Mouse (Mus musculus) myocyte (in vitro differentiated cells): ENCODE data around the gene Fam102a. TPM values are rescaled to one million over a fixed set of nuclear protein-coding genes. Genes with fewer than 3 reads are reported as not detected.

Experiments
- H3K27me3 ChIP-seq: one replicate; pipeline ENCODE4 v1.6.1; 2011; ENCODE audit not compliant: control insufficient read depth, insufficient read depth, insufficient read length
- H3K36me3 ChIP-seq: one replicate; pipeline ENCODE4 v1.6.1; 2011; ENCODE audit not compliant: control insufficient read depth, insufficient read depth
- H3K4me2 ChIP-seq: one replicate; pipeline ENCODE4 v1.6.1; 2011; ENCODE audit warnings: low read depth, control low read depth
- H3K4me3 ChIP-seq: one replicate; pipeline ENCODE4 v1.5.1; 2011; ENCODE audit warnings: mild to moderate bottlenecking, control low read depth, moderate library complexity
- H3K79me2 ChIP-seq: one replicate; pipeline ENCODE4 v1.6.1; 2011; ENCODE audit not compliant: control insufficient read depth, insufficient read depth
- H3ac ChIP-seq: one replicate; pipeline ENCODE4 v1.6.1; 2011; ENCODE audit not compliant: control insufficient read depth, insufficient read length
- CEBPB ChIP-seq: IDR thresholded peaks from 2 replicates; pipeline ENCODE4 v1.6.1; 2011; ENCODE audit warnings: mild to moderate bottlenecking, moderate library complexity; ENCODE audit not compliant: poor library complexity, insufficient read depth, severe bottlenecking
- E2F4 ChIP-seq: IDR thresholded peaks from one replicate; pipeline ENCODE4 v1.6.1; 2011; ENCODE audit warnings: mild to moderate bottlenecking, control low read depth, moderate library complexity; ENCODE audit not compliant: insufficient read depth
- MAX ChIP-seq: IDR thresholded peaks from one replicate; pipeline ENCODE4 v1.6.1; 2011; ENCODE audit warnings: low read depth, mild to moderate bottlenecking, control low read depth
- MYOD1 ChIP-seq, 3 experiments: IDR thresholded peaks; one replicate each; pipeline ENCODE4 v1.6.1; 2011; ENCODE audit warnings: control low read depth in 2 of 3, low read depth in 2 of 3, mild to moderate bottlenecking in 2 of 3, moderate library complexity in 1 of 3; ENCODE audit not compliant: insufficient read length in 2 of 3, control insufficient read depth in 1 of 3
- MYOG ChIP-seq, 3 experiments: IDR thresholded peaks; one replicate each; pipeline ENCODE4 v1.6.1; 2011; ENCODE audit warnings: control low read depth in 2 of 3, low read depth in 2 of 3, mild to moderate bottlenecking in 2 of 3; ENCODE audit not compliant: insufficient read length in 2 of 3, control insufficient read depth in 1 of 3, insufficient read depth in 1 of 3
- POLR2A ChIP-seq: IDR thresholded peaks from one replicate; pipeline ENCODE4 v1.6.1; 2011; ENCODE audit warnings: low read depth, mild to moderate bottlenecking, control low read depth, moderate library complexity; ENCODE audit not compliant: insufficient read length
- POLR2AphosphoS2 ChIP-seq: IDR thresholded peaks from one replicate; pipeline ENCODE4 v1.6.1; 2011; ENCODE audit warnings: low read depth, control low read depth; ENCODE audit not compliant: insufficient read length
- REST ChIP-seq: IDR thresholded peaks from one replicate; pipeline ENCODE4 v1.6.1; 2011; ENCODE audit warnings: mild to moderate bottlenecking, control low read depth, moderate library complexity; ENCODE audit not compliant: insufficient read depth, insufficient read length
- SRF ChIP-seq: IDR thresholded peaks from one replicate; pipeline ENCODE4 v1.6.1; 2011; ENCODE audit warnings: low read depth; ENCODE audit not compliant: control insufficient read depth, insufficient read length
- TCF12 ChIP-seq: IDR thresholded peaks from one replicate; pipeline ENCODE4 v1.6.1; 2011; ENCODE audit warnings: mild to moderate bottlenecking, control low read depth; ENCODE audit not compliant: poor library complexity, insufficient read depth, severe bottlenecking
- TCF3 ChIP-seq: IDR thresholded peaks from one replicate; pipeline ENCODE4 v1.6.1; 2011; ENCODE audit warnings: low read depth, control low read depth; ENCODE audit not compliant: insufficient read length
- USF1 ChIP-seq: IDR thresholded peaks from one replicate; pipeline ENCODE4 v1.6.1; 2011; ENCODE audit warnings: low read depth, mild to moderate bottlenecking, control low read depth, moderate library complexity
- polyA plus RNA-seq: library from polyadenylated mRNA; unstranded; fragments of >200 nt; fragmentation: generic; extraction: Trizol; gene quantifications from one replicate; pipeline ENCODE4 v1.2.1, GENCODE M21; 2012; ENCODE audit warnings: missing spikeins

Fam102a gene
- polyA plus RNA-seq, 1 experiment = 1.7 TPM

GRCm38 (mm10) chr2:32549764-32550163 is 14.6 kb downstream of the Fam102a start:
- Histone ChIP-seq H3K36me3 (no peaks in the 10 kb centered on the region), H3K27me3 (no peaks in the 10 kb centered on the region), H3K79me2 (no peaks in the 10 kb centered on the region), H3K4me2 (no peak overlapping the region), H3K4me3 (no peak overlapping the region), H3ac (no peak overlapping the region)
- peak in 1 of 3 experiments; percentile 14 for TF ChIP-seq MYOD1 (IDR thresholded peaks at IDR 0.05; ENCODE audit: control insufficient read depth in 1 of 3, insufficient read length in 2 of 3, low read depth in 2 of 3)
- 0 out of 2 replicates have a peak, but pooled peaks have one; percentile 51 for TF ChIP-seq CEBPB
- TF ChIP-seq USF1 = peak; percentile 57
- TF ChIP-seq TCF12 = no peak

DNA sequence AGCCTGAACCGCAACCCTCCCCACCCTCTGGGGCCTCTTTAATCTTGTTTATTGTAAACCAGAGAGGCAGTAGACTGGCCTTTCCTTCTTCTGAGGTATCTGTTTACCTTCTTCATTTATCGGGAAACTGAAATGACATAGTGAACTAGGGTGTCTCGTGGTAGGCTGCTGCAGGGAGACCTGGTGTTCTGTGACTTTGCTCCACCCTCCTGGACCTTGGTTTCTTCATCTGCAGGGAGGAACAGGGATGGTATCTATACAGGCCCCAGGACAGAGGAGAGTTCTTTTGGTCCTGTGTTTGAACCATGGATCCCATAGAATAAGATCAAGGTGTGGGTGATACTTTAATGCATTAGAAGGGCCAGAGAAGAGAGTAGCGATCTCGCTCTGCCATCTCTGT is 16.1 kb downstream of the Fam102a start:
- no peak overlapping the region for H3ac ChIP-seq
- no peaks in the 10 kb centered on the region for H3K36me3 ChIP-seq
- no peak overlapping the region for H3K4me2 ChIP-seq
- H3K27me3 ChIP-seq = no peaks in the 10 kb centered on the region
- no peaks in the 10 kb centered on the region for H3K79me2 ChIP-seq
- no peak overlapping the region for H3K4me3 ChIP-seq
- TF ChIP-seq USF1 (no peak), TCF12 (no peak), POLR2A (no peak), REST (no peak), MYOG (IDR thresholded peaks at IDR 0.05; ENCODE audit: control insufficient read depth in 1 of 3, insufficient read depth in 1 of 3, insufficient read length in 2 of 3, low read depth in 2 of 3) (no peak), POLR2AphosphoS2 (no peak), MAX (no peak), TCF3 (no peak), CEBPB (no peak), MYOD1 (IDR thresholded peaks at IDR 0.05; ENCODE audit: control insufficient read depth in 1 of 3, insufficient read length in 2 of 3, low read depth in 2 of 3) (no peak), E2F4 (no peak), SRF (no peak)

- Histone ChIP-seq H3ac (no peak overlapping the region), H3K4me2 (no peak overlapping the region), H3K27me3 (no peaks in the 10 kb centered on the region), H3K36me3 (no peaks in the 10 kb centered on the region), H3K4me3 (no peak overlapping the region), H3K79me2 (no peaks in the 10 kb centered on the region)
- no peak for TF ChIP-seq E2F4
- no peak for TF ChIP-seq POLR2AphosphoS2
- no peak for TF ChIP-seq TCF12
Measured at GRCm38 (mm10) chr2:32553592-32554148, 18.5 kb downstream of the Fam102a start.

DNA sequence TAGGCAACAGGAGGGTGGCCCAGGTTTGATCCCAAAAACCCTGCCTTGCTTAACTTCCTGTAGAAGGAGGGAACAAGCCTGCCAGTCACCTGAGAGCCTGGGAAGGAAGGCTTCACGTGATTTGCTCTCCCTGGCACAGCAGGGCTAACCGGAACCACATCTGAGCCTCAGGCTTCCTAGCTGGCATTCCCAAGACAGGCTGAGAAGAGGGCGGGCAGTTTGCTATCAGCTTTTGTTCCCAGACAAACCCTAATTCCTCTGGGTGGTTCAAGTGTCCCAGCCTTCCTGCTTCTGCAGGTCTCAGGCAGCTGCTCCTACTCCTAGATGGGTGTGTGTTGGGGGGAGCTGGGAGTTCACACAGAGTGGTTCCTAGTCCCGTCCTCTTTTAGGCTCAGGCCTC is 20.4 kb downstream of the Fam102a start:
- no peak for TF ChIP-seq POLR2A
- no peak for TF ChIP-seq MAX
- no peak for TF ChIP-seq POLR2AphosphoS2
- no peak for TF ChIP-seq REST
- peak; percentile 30 for TF ChIP-seq USF1
- TF ChIP-seq MYOG (IDR thresholded peaks at IDR 0.05; ENCODE audit: control insufficient read depth in 1 of 3, insufficient read depth in 1 of 3, insufficient read length in 2 of 3, low read depth in 2 of 3) = peak in 1 of 3 experiments; percentile 54
- no peak for TF ChIP-seq CEBPB
- TF ChIP-seq SRF = no peak
- Histone ChIP-seq H3K4me2 (no peak overlapping the region), H3K4me3 (no peak overlapping the region), H3K79me2 (no peaks in the 10 kb centered on the region), H3K27me3 (no peaks in the 10 kb centered on the region), H3K36me3 (no peaks in the 10 kb centered on the region), H3ac (no peak overlapping the region)

DNA sequence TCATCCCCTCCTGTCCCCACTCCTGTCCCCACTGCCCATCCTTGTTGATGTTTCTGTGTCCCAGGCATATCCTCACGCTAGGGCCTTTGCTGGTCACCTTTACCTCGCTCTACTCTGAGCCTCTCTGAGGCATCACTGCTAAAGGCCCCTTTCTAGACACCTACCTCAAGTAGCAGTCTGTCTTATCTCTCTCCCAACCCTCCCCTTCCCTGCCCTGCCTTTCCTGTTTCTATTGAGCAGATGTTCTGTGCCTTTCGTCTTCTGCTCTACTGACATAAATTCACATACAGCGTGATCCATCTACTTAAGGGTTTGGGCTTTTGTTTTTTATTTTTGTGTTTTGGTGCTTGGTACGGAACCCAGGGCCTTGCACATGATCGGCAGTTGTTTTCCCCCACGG is 20.9 kb downstream of the Fam102a start:
- TF ChIP-seq CEBPB = no peak
- no peak for TF ChIP-seq TCF12
- no peak for TF ChIP-seq REST
- no peak for TF ChIP-seq SRF
- TF ChIP-seq POLR2A = no peak
- H3ac ChIP-seq = no peak overlapping the region
- no peak overlapping the region for H3K4me2 ChIP-seq
- no peak overlapping the region for H3K4me3 ChIP-seq
- H3K27me3 ChIP-seq = no peaks in the 10 kb centered on the region
- no peaks in the 10 kb centered on the region for H3K79me2 ChIP-seq
- H3K36me3 ChIP-seq = no peaks in the 10 kb centered on the region
